Mouse (Mus musculus) midbrain, postnatal 0 days (tissue): ENCODE results near the gene Tmem235. TPM values are rescaled to one million over a fixed set of nuclear protein-coding genes. Genes with fewer than 3 reads are reported as not detected.

Experiments
- ATAC-seq: fragments of 200-750 bp; cut with Nextera tagmentation; 2 replicates; pipeline ENCODE4 v1.8.0; 2017; ENCODE audit warnings: moderate number of reproducible peaks, mild to moderate bottlenecking, moderate TSS enrichment, moderate library complexity; ENCODE audit not compliant: low FRiP score
- DNase-seq: peaks from one replicate; pipeline ENCODE4 v3.0.0-alpha.2; 2015; ENCODE audit warnings: low spot score
- H3K27ac ChIP-seq: fragments of 300-500 bp; sonication (generic); 2 replicates; pipeline ENCODE4 v1.5.1; 2014; ENCODE audit warnings: low read depth, mild to moderate bottlenecking, low read length, mixed read lengths
- H3K27me3 ChIP-seq: fragments of 300-500 bp; sonication (generic); 2 replicates; pipeline ENCODE4 v1.6.1; 2014; ENCODE audit warnings: low read length, control low read depth, mixed read lengths; ENCODE audit not compliant: insufficient read depth
- H3K36me3 ChIP-seq: fragments of 300-500 bp; sonication (generic); 2 replicates; pipeline ENCODE4 v1.6.1; 2014; ENCODE audit warnings: low read length, control low read depth, mixed read lengths; ENCODE audit not compliant: insufficient read depth
- H3K4me1 ChIP-seq: fragments of 300-500 bp; sonication (generic); 2 replicates; pipeline ENCODE4 v1.6.1; 2014; ENCODE audit warnings: mild to moderate bottlenecking, control low read depth, antibody characterized with exemption, low read length, mixed read lengths; ENCODE audit not compliant: insufficient read depth
- H3K4me2 ChIP-seq: fragments of 300-500 bp; sonication (generic); 2 replicates; pipeline ENCODE4 v1.6.1; 2014; ENCODE audit warnings: low read depth, mild to moderate bottlenecking, low read length, mixed read lengths; ENCODE audit not compliant: poor library complexity, severe bottlenecking
- H3K4me3 ChIP-seq: fragments of 300-500 bp; sonication (generic); 2 replicates; pipeline ENCODE4 v1.5.1; 2014; ENCODE audit warnings: low read depth, mild to moderate bottlenecking, low read length, moderate library complexity
- H3K9ac ChIP-seq: fragments of 300-500 bp; sonication (generic); replicated peaks from 2 replicates; pipeline ENCODE4 v1.6.1; 2014; ENCODE audit warnings: mild to moderate bottlenecking, low read length, moderate library complexity, mixed read lengths; ENCODE audit not compliant: poor library complexity, severe bottlenecking
- H3K9me3 ChIP-seq: fragments of 300-500 bp; sonication (generic); 2 replicates; pipeline ENCODE4 v1.6.1; 2016; ENCODE audit warnings: low read length, control low read depth
- CTCF ChIP-seq: IDR thresholded peaks from 2 replicates; pipeline ENCODE4 v1.5.1; 2016; ENCODE audit warnings: antibody characterized with exemption, mild to moderate bottlenecking
- WGBS: fragments of 180-500 bp; shearing (Covaris S2); extraction: QIAGEN DNeasy Blood & Tissue Kit; methylation state at CpG from one replicate; pipeline ENCODE4 v1.1.7; 2014; 5-methylcytosine and 5-hydroxymethylcytosine counted together
- polyA plus RNA-seq: library from polyadenylated mRNA; unstranded; fragments of >200 nt; fragmentation: Nextera tagmentation; extraction: Ambion mirVana; gene quantifications from 2 replicates; pipeline ENCODE4 v1.2.1, GENCODE M21; 2015
- total RNA-seq: library from RNA; depleted of rRNA; stranded (reverse); fragments of >200 nt; gene quantifications from 2 replicates; pipeline ENCODE4 v1.2.3, GENCODE M21; 2014

Tmem235 gene
- total and polyA plus RNA-seq, 2 experiments from 2014 or later, result 0.16 TPM; not detected in 1

- no peak for TF ChIP-seq CTCF
- 0 out of 2 replicates have a peak, but pooled peaks cover 3% of the 10 kb centered on the region for H3K36me3 ChIP-seq
Measured at GRCm38 (mm10) chr11:117863174-117863856, 2.8 kb downstream of the Tmem235 start.

GRCm38 (mm10) chr11:117864805-117865204 is 4.3 kb downstream of the Tmem235 start:
- Histone ChIP-seq H3K9ac (no peak overlapping the region), H3K9me3 (no peaks in the 10 kb centered on the region), H3K4me1 (no peaks in the 10 kb centered on the region), H3K4me3 (no peak overlapping the region), H3K27ac (no peak overlapping the region), H3K27me3 (peaks cover 17% of the 10 kb centered on the region), H3K36me3 (0 out of 2 replicates have a peak, but pooled peaks cover 3% of the 10 kb centered on the region), H3K4me2 (no peak overlapping the region)
- 82% methylated on average over 2 of the region's 2 CpGs for WGBS
- DNase-seq, result no peak
- TF ChIP-seq CTCF, result no peak
- ATAC-seq, result no peak

More at GRCm38 (mm10) chr11:117863174-117863856, 2.8 kb downstream of the Tmem235 start:
- H3K27ac ChIP-seq, result no peak overlapping the region
- H3K4me1 ChIP-seq, result no peaks in the 10 kb centered on the region
- no peak for DNase-seq
- no peaks in the 10 kb centered on the region for H3K9me3 ChIP-seq
- no peak overlapping the region for H3K4me2 ChIP-seq
- no peak overlapping the region for H3K9ac ChIP-seq
- ATAC-seq, result no peak
- no peak overlapping the region for H3K4me3 ChIP-seq
- H3K27me3 ChIP-seq, result peaks cover 18% of the 10 kb centered on the region
- 28% methylated on average over 11 of the region's 11 CpGs for WGBS

DNA sequence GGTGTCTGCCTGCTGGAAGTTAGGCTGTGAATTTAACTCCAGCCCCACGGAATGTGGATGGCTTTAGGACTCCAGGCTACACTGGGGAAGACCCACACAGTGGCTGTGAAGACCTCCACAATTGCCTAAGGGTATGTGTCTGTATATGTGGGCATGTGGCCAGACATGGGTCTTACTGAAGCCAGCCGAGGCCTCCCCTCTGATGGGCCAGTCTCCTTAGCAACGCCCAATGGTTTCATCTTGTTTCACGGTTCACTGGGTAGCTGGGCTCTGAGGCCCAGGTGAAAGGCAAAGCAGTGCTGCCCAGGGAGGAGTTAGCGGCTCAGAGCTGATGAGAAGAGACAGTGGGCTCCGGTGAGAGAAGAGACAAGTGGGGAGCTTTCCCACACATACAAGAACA is 5.4 kb downstream of the Tmem235 start:
- DNase-seq (peak; percentile 72), ATAC-seq (no peak)
- H3K4me3 ChIP-seq, result no peak overlapping the region
- TF ChIP-seq CTCF, result no peak
- no peak overlapping the region for H3K4me2 ChIP-seq
- H3K36me3 ChIP-seq, result 0 out of 2 replicates have a peak, but pooled peaks cover 3% of the 10 kb centered on the region
- H3K9ac ChIP-seq, result no peak overlapping the region
- peak overlapping the region; percentile 12; the same call in 1 of the 2 replicates for H3K27ac ChIP-seq
- peaks cover 6% of the 10 kb centered on the region for H3K27me3 ChIP-seq
- 13% methylated on average over 6 of the region's 6 CpGs for WGBS
- no peaks in the 10 kb centered on the region for H3K9me3 ChIP-seq
- no peaks in the 10 kb centered on the region for H3K4me1 ChIP-seq

DNA sequence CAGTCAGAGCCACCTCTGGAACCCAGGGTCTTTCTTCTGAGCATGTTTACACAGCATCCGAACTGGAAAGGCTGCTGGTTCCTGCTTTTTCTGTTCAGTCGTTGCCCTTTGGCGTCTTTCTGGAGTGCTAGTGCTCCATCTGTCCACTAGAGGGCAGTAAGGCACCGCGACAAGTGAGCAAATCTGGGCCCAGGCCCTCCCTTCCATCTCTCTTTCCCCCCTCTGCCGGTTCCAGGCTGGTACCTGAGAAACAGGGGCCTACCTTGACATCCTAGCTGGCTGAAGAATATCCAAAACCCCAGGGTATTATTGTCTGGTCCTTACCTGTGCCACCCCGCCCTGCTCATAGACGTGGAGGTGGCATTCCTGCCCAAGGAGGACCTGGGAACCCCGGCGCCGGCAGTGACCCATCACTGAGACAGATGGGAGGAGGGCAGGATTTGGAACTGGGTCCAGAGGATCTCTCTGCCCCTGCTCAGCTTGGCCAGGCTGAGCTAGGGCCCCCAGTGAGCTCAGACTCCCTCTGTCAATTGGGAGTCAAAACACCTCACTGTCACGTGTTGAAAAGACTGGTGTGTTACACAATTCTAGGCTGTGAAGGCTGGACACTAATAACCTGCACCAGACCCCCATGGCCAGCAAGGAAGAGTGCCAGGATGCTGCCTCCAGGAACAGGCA is 10.3 kb downstream of the Tmem235 start:
- no peak overlapping the region for H3K27ac ChIP-seq

GRCm38 (mm10) chr11:117871376-117871775 is 10.8 kb downstream of the Tmem235 start:
- no peak for TF ChIP-seq CTCF

More for the DNA sequence above, 10.3 kb downstream of the Tmem235 start:
- TF ChIP-seq CTCF, result peak; percentile 99
- H3K36me3 ChIP-seq, result 0 out of 2 replicates have a peak, but pooled peaks cover 3% of the 10 kb centered on the region
- ATAC-seq, result peak; percentile 35; the same call in 1 of the 2 replicates
- 33% methylated on average over 12 of the region's 12 CpGs for WGBS
- peak; percentile 90 for DNase-seq
- no peaks in the 10 kb centered on the region for H3K9me3 ChIP-seq
- no peak overlapping the region for H3K4me3 ChIP-seq
- H3K27me3 ChIP-seq, result no peaks in the 10 kb centered on the region; the same call in 1 of the 2 replicates
- H3K4me1 ChIP-seq, result no peaks in the 10 kb centered on the region
- H3K4me2 ChIP-seq, result no peak overlapping the region
- H3K9ac ChIP-seq, result no peak overlapping the region; the same call in 1 of the 2 replicates

More at GRCm38 (mm10) chr11:117871376-117871775, 10.8 kb downstream of the Tmem235 start:
- Histone ChIP-seq H3K4me3 (no peak overlapping the region), H3K36me3 (0 out of 2 replicates have a peak, but pooled peaks cover 3% of the 10 kb centered on the region), H3K9ac (no peak overlapping the region; the same call in 1 of the 2 replicates), H3K27ac (no peak overlapping the region), H3K4me2 (no peak overlapping the region), H3K9me3 (no peaks in the 10 kb centered on the region), H3K27me3 (no peaks in the 10 kb centered on the region; the same call in 1 of the 2 replicates), H3K4me1 (no peaks in the 10 kb centered on the region)
- WGBS, result 74% methylated on average over 5 of the region's 5 CpGs
- DNase-seq (no peak), ATAC-seq (no peak)
